Mouse (Mus musculus) neural tube, embryonic 14.5 days (tissue): ENCODE results near the gene Dyrk3. TPM values are rescaled to one million over a fixed set of nuclear protein-coding genes. Genes with fewer than 3 reads are reported as not detected.
A peak's percentile ranks its signal among the peaks of the same experiment; 100 is the strongest.
"Not testable (repeated sequence)": the region's sequence is repeated elsewhere in the genome, so short reads cannot be mapped to it uniquely, and the experiment has no call there.

ENCODE experiments used
- ATAC-seq: fragments of 200-750 bp; cut with Nextera tagmentation; 2 replicates; pipeline ENCODE4 v1.8.0; 2017; ENCODE audit warnings: low read depth, mild to moderate bottlenecking, moderate TSS enrichment, moderate library complexity
- H3K27ac ChIP-seq: fragments of 300-500 bp; sonication (generic); 2 replicates; pipeline ENCODE4 v1.5.1; 2014; ENCODE audit warnings: low read depth, mild to moderate bottlenecking, control low read depth, low read length, moderate library complexity, mixed read lengths
- H3K27me3 ChIP-seq: fragments of 300-500 bp; sonication (generic); 2 replicates; pipeline ENCODE4 v1.6.1; 2014; ENCODE audit warnings: low read length; ENCODE audit not compliant: control insufficient read depth, insufficient read depth
- H3K36me3 ChIP-seq: fragments of 300-500 bp; sonication (generic); 2 replicates; pipeline ENCODE4 v1.6.1; 2014; ENCODE audit warnings: low read length, mixed read lengths; ENCODE audit not compliant: control insufficient read depth, insufficient read depth
- H3K4me1 ChIP-seq: fragments of 300-500 bp; sonication (generic); 2 replicates; pipeline ENCODE4 v1.6.1; 2014; ENCODE audit warnings: low read length; ENCODE audit not compliant: control insufficient read depth, insufficient read depth
- H3K4me2 ChIP-seq: fragments of 300-500 bp; sonication (generic); 2 replicates; pipeline ENCODE4 v1.6.1; 2014; ENCODE audit warnings: mild to moderate bottlenecking, low read depth, low read length, control low read depth
- H3K4me3 ChIP-seq: fragments of 300-500 bp; sonication (generic); 2 replicates; pipeline ENCODE4 v1.5.1; 2014; ENCODE audit warnings: low read depth, low read length, control low read depth, mixed read lengths
- H3K9ac ChIP-seq: fragments of 300-500 bp; sonication (generic); replicated peaks from 2 replicates; pipeline ENCODE4 v1.6.1; 2014; ENCODE audit warnings: low read depth, mild to moderate bottlenecking, control low read depth, low read length, mixed read lengths
- H3K9me3 ChIP-seq: fragments of 300-500 bp; sonication (generic); 2 replicates; pipeline ENCODE4 v1.6.1; 2016; ENCODE audit warnings: low read length; ENCODE audit not compliant: control insufficient read depth
- WGBS: fragments of 180-500 bp; shearing (Covaris S2); extraction: QIAGEN DNeasy Blood & Tissue Kit; methylation state at CpG from one replicate; pipeline ENCODE4 v1.1.7; 2014; 5-methylcytosine and 5-hydroxymethylcytosine counted together
- polyA plus RNA-seq: library from polyadenylated mRNA; unstranded; fragments of >200 nt; fragmentation: Nextera tagmentation; extraction: Ambion mirVana; gene quantifications from 2 replicates; pipeline ENCODE4 v1.2.1, GENCODE M21; 2014

The Dyrk3 gene
- polyA plus RNA-seq, 1 experiment from 2014 or later = 12.6 TPM

GRCm38 (mm10) chr1:131164427-131164826 is 26.3 kb upstream of the Dyrk3 start:
- Histone ChIP-seq H3K4me2 (no peak overlapping the region), H3K4me3 (no peak overlapping the region), H3K4me1 (no peaks in the 10 kb centered on the region), H3K9ac (no peak overlapping the region), H3K27me3 (no peaks in the 10 kb centered on the region), H3K27ac (no peak overlapping the region), H3K36me3 (peaks cover 66% of the 10 kb centered on the region), H3K9me3 (no peaks in the 10 kb centered on the region)
- WGBS = 87% methylated on average over 6 of the region's 6 CpGs
- ATAC-seq = no peak

- Histone ChIP-seq H3K36me3 (peaks cover 50% of the 10 kb centered on the region), H3K27me3 (no peaks in the 10 kb centered on the region), H3K27ac (no peak overlapping the region), H3K4me3 (no peak overlapping the region), H3K4me2 (no peak overlapping the region), H3K4me1 (no peaks in the 10 kb centered on the region), H3K9ac (no peak overlapping the region), H3K9me3 (no peaks in the 10 kb centered on the region)
- no peak for ATAC-seq
- 90% methylated on average over 11 of the region's 11 CpGs for WGBS
Measured at GRCm38 (mm10) chr1:131161091-131161490, 23.0 kb upstream of the Dyrk3 start.

GRCm38 (mm10) chr1:131159573-131160327 is 21.6 kb upstream of the Dyrk3 start:
- WGBS = 94% methylated on average over 3 of the region's 3 CpGs
- not testable (repeated sequence) for H3K4me1 ChIP-seq, H3K9ac ChIP-seq, H3K27me3 ChIP-seq, H3K4me2 ChIP-seq, ATAC-seq, H3K9me3 ChIP-seq, H3K4me3 ChIP-seq, H3K27ac ChIP-seq
- peaks cover 38% of the 10 kb centered on the region for H3K36me3 ChIP-seq

GRCm38 (mm10) chr1:131155456-131155855 is 17.3 kb upstream of the Dyrk3 start:
- H3K36me3 ChIP-seq = peaks cover 3% of the 10 kb centered on the region
- no peak for ATAC-seq
- no peak overlapping the region for H3K4me2 ChIP-seq
- H3K27me3 ChIP-seq = no peaks in the 10 kb centered on the region
- no peak overlapping the region for H3K27ac ChIP-seq
- peaks cover 6% of the 10 kb centered on the region for H3K4me1 ChIP-seq
- H3K9me3 ChIP-seq = no peaks in the 10 kb centered on the region
- no peak overlapping the region for H3K9ac ChIP-seq
- WGBS = 54% methylated on average over 2 of the region's 2 CpGs
- H3K4me3 ChIP-seq = no peak overlapping the region

- Histone ChIP-seq H3K36me3 (no peaks in the 10 kb centered on the region; the same call in 1 of the 2 replicates), H3K4me1 (peaks cover 6% of the 10 kb centered on the region), H3K9ac (peak within 1 kb of the TSS; percentile 70), H3K27ac (no peak within 1 kb of the TSS), H3K27me3 (no peaks in the 10 kb centered on the region), H3K4me2 (peak within 1 kb of the TSS; percentile 69), H3K4me3 (peak within 1 kb of the TSS; percentile 83), H3K9me3 (no peaks in the 10 kb centered on the region)
- WGBS = 1% methylated on average over 27 of the region's 27 CpGs
- peak; percentile 100 for ATAC-seq
Measured at GRCm38 (mm10) chr1:131153018-131153629, 15.0 kb upstream of the Dyrk3 start, which contains the start of gene Eif2d. Gene Eif2d, plus strand, starts transcription at chr1:131153181.

- no peak overlapping the region for H3K9ac ChIP-seq
- H3K36me3 ChIP-seq = no peaks in the 10 kb centered on the region
- H3K27me3 ChIP-seq = no peaks in the 10 kb centered on the region
- H3K9me3 ChIP-seq = no peaks in the 10 kb centered on the region
- H3K27ac ChIP-seq = no peak overlapping the region
- no peak overlapping the region for H3K4me2 ChIP-seq
- WGBS = 73% methylated on average over 1 of the region's 1 CpGs
- ATAC-seq = no peak
- H3K4me1 ChIP-seq = peaks cover 6% of the 10 kb centered on the region
- no peak overlapping the region for H3K4me3 ChIP-seq
Measured at GRCm38 (mm10) chr1:131149496-131149895, 11.4 kb upstream of the Dyrk3 start.

- no peak overlapping the region for H3K4me2 ChIP-seq
- H3K9ac ChIP-seq = no peak overlapping the region
- H3K4me1 ChIP-seq = no peaks in the 10 kb centered on the region
- H3K27ac ChIP-seq = no peak overlapping the region
- H3K9me3 ChIP-seq = no peaks in the 10 kb centered on the region
- 88% methylated on average over 3 of the region's 3 CpGs for WGBS
- H3K36me3 ChIP-seq = no peaks in the 10 kb centered on the region
- H3K27me3 ChIP-seq = no peaks in the 10 kb centered on the region
- no peak overlapping the region for H3K4me3 ChIP-seq
- ATAC-seq = no peak
Measured at GRCm38 (mm10) chr1:131146181-131146614, 8.1 kb upstream of the Dyrk3 start.

GRCm38 (mm10) chr1:131145222-131145621 is 7.1 kb upstream of the Dyrk3 start:
- not testable (repeated sequence) for H3K4me3 ChIP-seq, H3K27me3 ChIP-seq, H3K4me2 ChIP-seq, H3K9ac ChIP-seq, H3K4me1 ChIP-seq, ATAC-seq, H3K27ac ChIP-seq, H3K36me3 ChIP-seq, H3K9me3 ChIP-seq
- 80% methylated on average over 3 of the region's 3 CpGs for WGBS

GRCm38 (mm10) chr1:131142472-131142871 is 4.3 kb upstream of the Dyrk3 start:
- H3K4me1 ChIP-seq = peaks cover 6% of the 10 kb centered on the region; the same call in 1 of the 2 replicates
- no peak for ATAC-seq
- no peaks in the 10 kb centered on the region for H3K36me3 ChIP-seq
- H3K27me3 ChIP-seq = no peaks in the 10 kb centered on the region
- 96% methylated on average over 1 of the region's 1 CpGs for WGBS
- H3K9me3 ChIP-seq = no peaks in the 10 kb centered on the region
- no peak overlapping the region for H3K9ac ChIP-seq
- H3K4me3 ChIP-seq = no peak overlapping the region
- H3K27ac ChIP-seq = no peak overlapping the region
- H3K4me2 ChIP-seq = no peak overlapping the region
